Mouse (Mus musculus): ENCODE measurements at regions not wholly inside any gene's neighbourhood (a gene's known extent, or its start where the extent isn't known, plus 50 kb on each side); places are given as distances from the start of the nearest gene placed in this dataset.
"Not testable (repeated sequence)": the region's sequence is repeated elsewhere in the genome, so short reads cannot be mapped to it uniquely, and the experiment has no call there.

GRCm38 (mm10) chr10:111354607-111355006 is 56.1 kb downstream of the Bbs10 start:
- Histone ChIP-seq H3K4me3 (replicated peaks) (no peak overlapping the region), H3K36me3 (replicated peaks) (no peaks in the 10 kb centered on the region), H3K4me2 (no peak overlapping the region), H3K9me3 (replicated peaks) (no peaks in the 10 kb centered on the region), H3K27me3 (no peaks in the 10 kb centered on the region), H3K4me1 (replicated peaks) (no peaks in the 10 kb centered on the region), H3K9ac (no peak overlapping the region), H3K27ac (replicated peaks) (no peak overlapping the region)
- ATAC-seq (ENCODE audit: insufficient read depth) = no peak
- 75% methylated on average over 8 of the region's 8 CpGs for WGBS (ENCODE audit: insufficient replicate concordance)

- WGBS (ENCODE audit: insufficient replicate concordance) = 48% methylated on average over 1 of the region's 1 CpGs
- H3K36me3 ChIP-seq (replicated peaks); H3K27me3 ChIP-seq: not testable (repeated sequence)
These were observed 59.9 kb downstream of the Bbs10 start for GRCm38 (mm10) chr10:111358340-111358739.

DNA sequence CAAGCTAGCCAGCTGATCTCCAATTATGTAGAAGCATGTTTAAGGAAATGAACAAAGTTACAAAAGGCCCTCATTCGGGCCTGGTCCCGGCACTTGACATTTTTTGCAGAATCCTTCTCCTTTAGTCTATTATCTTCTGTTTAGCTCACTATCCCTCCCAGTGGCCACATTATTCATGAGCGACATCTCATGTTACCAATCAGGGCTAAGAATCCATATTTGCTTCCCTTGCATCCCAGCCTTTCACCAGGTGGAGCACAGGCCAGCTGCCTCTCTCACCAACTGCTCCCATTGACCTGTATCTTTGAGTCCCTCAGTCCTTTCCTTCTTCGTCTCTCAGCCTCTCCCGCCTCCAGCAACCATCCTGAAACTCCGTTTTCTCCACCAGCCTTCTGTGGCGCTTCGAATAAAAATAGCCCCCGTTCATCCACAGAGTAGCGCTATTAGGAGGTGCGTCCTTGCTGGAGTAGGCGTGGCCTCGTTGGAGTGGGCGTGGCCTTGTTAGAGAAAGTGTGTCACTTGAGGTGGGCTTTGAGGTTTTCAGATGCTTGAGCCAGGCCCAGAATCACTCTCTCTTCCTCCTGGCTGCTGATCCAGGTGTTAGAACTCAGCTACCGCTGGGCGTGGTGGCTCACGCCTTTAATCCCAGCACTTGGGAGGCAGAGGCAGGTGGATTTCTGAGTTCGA is 63.4 kb downstream of the Bbs10 start:
- Histone ChIP-seq H3K27me3 (no peaks in the 10 kb centered on the region), H3K27ac (replicated peaks) (no peak overlapping the region), H3K4me3 (replicated peaks) (no peak overlapping the region), H3K9ac (no peak overlapping the region), H3K36me3 (replicated peaks) (no peaks in the 10 kb centered on the region), H3K4me1 (replicated peaks) (peaks cover 12% of the 10 kb centered on the region), H3K4me2 (no peak overlapping the region), H3K9me3 (replicated peaks) (no peaks in the 10 kb centered on the region)
- no peak for ATAC-seq (ENCODE audit: insufficient read depth)
- 75% methylated on average over 18 of the region's 18 CpGs for WGBS (ENCODE audit: insufficient replicate concordance)

More at GRCm38 (mm10) chr10:111358340-111358739, 59.9 kb downstream of the Bbs10 start:
- not testable (repeated sequence) for H3K9ac ChIP-seq; H3K4me1 ChIP-seq (replicated peaks); H3K4me2 ChIP-seq; H3K4me3 ChIP-seq (replicated peaks); H3K9me3 ChIP-seq (replicated peaks); H3K27ac ChIP-seq (replicated peaks); ATAC-seq (ENCODE audit: insufficient read depth)

- H3K4me3 ChIP-seq (replicated peaks) = no peak overlapping the region
- 41% methylated on average over 14 of the region's 14 CpGs for WGBS (ENCODE audit: insufficient replicate concordance)
These were observed 65.5 kb downstream of the Bbs10 start for GRCm38 (mm10) chr10:111363729-111364617.

DNA sequence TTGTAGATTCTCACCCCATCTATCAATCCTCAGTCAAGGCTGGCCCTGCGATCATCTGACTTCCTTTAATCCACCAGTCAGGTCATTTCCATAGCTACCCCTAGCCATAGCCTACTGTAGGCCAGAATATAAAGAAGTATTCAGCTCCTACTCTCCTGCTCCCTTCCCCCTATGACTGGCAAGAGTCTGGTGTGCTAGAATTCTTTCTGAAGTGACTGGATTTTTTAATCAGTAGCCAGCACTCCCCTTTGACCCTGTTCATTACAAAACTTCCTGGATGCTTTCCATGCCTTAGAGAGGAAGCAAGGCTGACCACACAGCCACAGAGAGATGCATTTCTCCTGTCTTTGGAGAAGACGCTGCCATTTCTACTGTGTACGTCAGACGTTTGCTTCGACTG is 66.5 kb downstream of the Bbs10 start:
- peaks cover 12% of the 10 kb centered on the region for H3K4me1 ChIP-seq (replicated peaks)
- no peaks in the 10 kb centered on the region for H3K9me3 ChIP-seq (replicated peaks)
- WGBS (ENCODE audit: insufficient replicate concordance) = 21% methylated on average over 5 of the region's 5 CpGs
- H3K27ac ChIP-seq (replicated peaks) = 0 out of 2 replicates have a peak overlapping the region, but pooled peaks have one; percentile 2
- H3K4me2 ChIP-seq = no peak overlapping the region
- no peak overlapping the region for H3K4me3 ChIP-seq (replicated peaks)
- H3K36me3 ChIP-seq (replicated peaks) = no peaks in the 10 kb centered on the region
- ATAC-seq (ENCODE audit: insufficient read depth) = peak; percentile 51
- no peak overlapping the region for H3K9ac ChIP-seq
- H3K27me3 ChIP-seq = no peaks in the 10 kb centered on the region

More at GRCm38 (mm10) chr10:111363729-111364617, 65.5 kb downstream of the Bbs10 start:
- peak; percentile 15 for ATAC-seq (ENCODE audit: insufficient read depth)
- no peaks in the 10 kb centered on the region for H3K9me3 ChIP-seq (replicated peaks)
- no peaks in the 10 kb centered on the region for H3K36me3 ChIP-seq (replicated peaks)
- no peak overlapping the region for H3K4me2 ChIP-seq
- H3K9ac ChIP-seq = no peak overlapping the region
- peaks cover 12% of the 10 kb centered on the region for H3K4me1 ChIP-seq (replicated peaks)
- H3K27ac ChIP-seq (replicated peaks) = no peak overlapping the region
- H3K27me3 ChIP-seq = no peaks in the 10 kb centered on the region

DNA sequence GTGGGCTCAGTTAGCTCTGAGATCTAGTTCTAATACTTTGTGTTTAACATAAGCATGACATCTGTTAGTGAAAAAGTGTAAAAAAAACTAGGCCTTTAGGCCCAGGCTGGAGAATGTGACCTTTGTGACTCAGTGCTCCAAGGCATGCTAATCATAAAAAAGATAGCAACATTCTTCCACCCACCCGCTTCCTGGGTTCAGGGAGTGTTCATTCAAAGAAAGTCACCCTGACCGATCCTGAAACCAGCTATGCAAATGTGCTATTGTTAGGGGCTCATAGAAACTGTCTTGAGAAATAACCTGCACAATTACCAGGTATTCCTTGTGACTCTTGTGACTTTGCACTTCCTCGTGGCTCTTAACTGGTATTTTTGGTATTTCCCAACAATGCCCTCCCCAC is 70.6 kb downstream of the Bbs10 start:
- not testable (repeated sequence) for H3K4me2 ChIP-seq; H3K36me3 ChIP-seq (replicated peaks); ATAC-seq (ENCODE audit: insufficient read depth); H3K9ac ChIP-seq; H3K27me3 ChIP-seq; H3K4me1 ChIP-seq (replicated peaks); H3K9me3 ChIP-seq (replicated peaks); H3K27ac ChIP-seq (replicated peaks); H3K4me3 ChIP-seq (replicated peaks)
- 64% methylated on average over 3 of the region's 3 CpGs for WGBS (ENCODE audit: insufficient replicate concordance)

GRCm38 (mm10) chr10:111378047-111378618 is 79.7 kb downstream of the Bbs10 start:
- ATAC-seq (ENCODE audit: insufficient read depth) = no peak
- 27% methylated on average over 11 of the region's 11 CpGs for WGBS (ENCODE audit: insufficient replicate concordance)
- H3K4me2 ChIP-seq = no peak overlapping the region; the same call in 1 of the 2 replicates

GRCm38 (mm10) chr10:111381689-111382088 is 83.2 kb downstream of the Bbs10 start:
- no peaks in the 10 kb centered on the region for H3K9me3 ChIP-seq (replicated peaks)
- no peak overlapping the region for H3K9ac ChIP-seq
- H3K27ac ChIP-seq (replicated peaks) = no peak overlapping the region
- H3K4me2 ChIP-seq = no peak overlapping the region
- no peak for ATAC-seq (ENCODE audit: insufficient read depth)
- no peaks in the 10 kb centered on the region for H3K4me1 ChIP-seq (replicated peaks)
- no peaks in the 10 kb centered on the region for H3K27me3 ChIP-seq
- WGBS (ENCODE audit: insufficient replicate concordance) = 73% methylated on average over 15 of the region's 15 CpGs
- H3K4me3 ChIP-seq (replicated peaks) = no peak overlapping the region
- H3K36me3 ChIP-seq (replicated peaks) = no peaks in the 10 kb centered on the region

More at GRCm38 (mm10) chr10:111378047-111378618, 79.7 kb downstream of the Bbs10 start:
- Histone ChIP-seq H3K27ac (replicated peaks) (no peak overlapping the region), H3K9ac (no peak overlapping the region), H3K9me3 (replicated peaks) (no peaks in the 10 kb centered on the region), H3K4me3 (replicated peaks) (no peak overlapping the region), H3K27me3 (no peaks in the 10 kb centered on the region), H3K36me3 (replicated peaks) (no peaks in the 10 kb centered on the region), H3K4me1 (replicated peaks) (no peaks in the 10 kb centered on the region)

DNA sequence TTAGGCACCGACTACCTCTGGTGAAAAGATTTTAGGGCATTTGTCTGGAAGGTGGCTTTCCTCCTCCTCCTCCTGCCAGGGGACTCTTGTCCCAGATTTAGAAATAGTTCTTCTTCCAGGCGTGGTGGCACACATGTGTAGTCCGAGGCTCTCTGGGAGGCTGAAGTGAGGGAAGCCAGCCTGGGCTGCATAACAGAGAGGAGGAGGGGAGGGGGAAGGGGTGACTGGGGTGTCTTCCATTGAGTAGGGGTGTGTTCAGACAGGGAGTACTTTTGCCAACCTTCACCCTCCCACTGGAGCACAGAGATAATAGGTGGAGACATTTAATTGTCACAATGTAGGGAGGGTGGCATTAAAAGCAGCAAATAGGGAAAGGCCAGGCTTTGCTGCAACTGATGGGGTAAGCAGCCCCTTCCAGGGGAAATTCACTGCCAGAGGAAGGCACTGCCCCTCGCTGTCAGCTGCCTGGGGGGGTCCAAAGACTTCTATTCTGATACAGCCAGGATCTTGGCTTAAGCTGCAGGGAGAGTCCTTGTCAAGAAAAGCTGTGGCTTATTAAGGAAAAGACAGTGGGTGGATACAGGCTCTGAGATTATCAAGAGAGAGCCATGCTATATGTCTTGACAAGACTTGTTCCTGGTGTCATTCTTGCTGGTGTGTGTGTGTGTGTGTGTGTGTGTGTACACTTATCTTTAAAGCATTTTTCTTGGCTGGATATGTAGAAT is 83.9 kb downstream of the Bbs10 start:
- Histone ChIP-seq H3K4me2 (no peak overlapping the region), H3K36me3 (replicated peaks) (no peaks in the 10 kb centered on the region), H3K9me3 (replicated peaks) (no peaks in the 10 kb centered on the region), H3K27me3 (no peaks in the 10 kb centered on the region), H3K4me3 (replicated peaks) (no peak overlapping the region), H3K27ac (replicated peaks) (no peak overlapping the region), H3K4me1 (replicated peaks) (no peaks in the 10 kb centered on the region), H3K9ac (no peak overlapping the region)
- 42% methylated on average over 4 of the region's 4 CpGs for WGBS (ENCODE audit: insufficient replicate concordance)
- ATAC-seq (ENCODE audit: insufficient read depth) = no peak

- 65% methylated on average over 9 of the region's 9 CpGs for WGBS (ENCODE audit: insufficient replicate concordance)
- no peak for ATAC-seq (ENCODE audit: insufficient read depth)
- Histone ChIP-seq H3K27ac (replicated peaks) (no peak overlapping the region), H3K4me1 (replicated peaks) (no peaks in the 10 kb centered on the region), H3K4me3 (replicated peaks) (no peak overlapping the region), H3K27me3 (no peaks in the 10 kb centered on the region), H3K36me3 (replicated peaks) (no peaks in the 10 kb centered on the region), H3K4me2 (no peak overlapping the region), H3K9me3 (replicated peaks) (no peaks in the 10 kb centered on the region), H3K9ac (no peak overlapping the region)
These were observed 87.1 kb downstream of the Bbs10 start for GRCm38 (mm10) chr10:111385561-111385960.
